Mouse (Mus musculus) lung, embryonic 14.5 days (tissue): ENCODE results near the gene Plac1. TPM values are rescaled to one million over a fixed set of nuclear protein-coding genes. Genes with fewer than 3 reads are reported as not detected.

ENCODE experiments used
- ATAC-seq: fragments of 200-750 bp; cut with Nextera tagmentation; 2 replicates; pipeline ENCODE4 v1.8.0; 2017; ENCODE audit warnings: mild to moderate bottlenecking, moderate TSS enrichment, moderate library complexity; ENCODE audit not compliant: insufficient read depth
- DNase-seq: peaks from one replicate; pipeline ENCODE4 v3.0.0-alpha.2; 2015
- H3K27ac ChIP-seq: fragments of 300-500 bp; sonication (generic); 2 replicates; pipeline ENCODE4 v1.5.1; 2014; ENCODE audit warnings: low read depth, mild to moderate bottlenecking, moderate library complexity
- H3K27me3 ChIP-seq: fragments of 300-500 bp; sonication (generic); 2 replicates; pipeline ENCODE4 v1.6.1; 2014; ENCODE audit warnings: low read length, control low read depth; ENCODE audit not compliant: insufficient read depth
- H3K36me3 ChIP-seq: fragments of 300-500 bp; sonication (generic); 2 replicates; pipeline ENCODE4 v1.6.1; 2014; ENCODE audit warnings: control low read depth; ENCODE audit not compliant: insufficient read depth
- H3K4me1 ChIP-seq: fragments of 300-500 bp; sonication (generic); 2 replicates; pipeline ENCODE4 v1.6.1; 2014; ENCODE audit warnings: antibody characterized with exemption, control low read depth; ENCODE audit not compliant: insufficient read depth
- H3K4me2 ChIP-seq: fragments of 300-500 bp; sonication (generic); 2 replicates; pipeline ENCODE4 v1.6.1; 2014; ENCODE audit warnings: mild to moderate bottlenecking
- H3K4me3 ChIP-seq: fragments of 300-500 bp; sonication (generic); 2 replicates; pipeline ENCODE4 v1.5.1; 2014; ENCODE audit warnings: low read depth, low read length
- H3K9ac ChIP-seq: fragments of 300-500 bp; sonication (generic); 2 replicates; pipeline ENCODE4 v1.6.1; 2014
- H3K9me3 ChIP-seq: fragments of 300-500 bp; sonication (generic); 2 replicates; pipeline ENCODE4 v1.6.1; 2016; ENCODE audit warnings: low read depth, low read length, control low read depth
- CTCF ChIP-seq: IDR thresholded peaks from 2 replicates; pipeline ENCODE4 v1.5.1; 2016; ENCODE audit warnings: antibody characterized with exemption, low read depth
- WGBS: fragments of 180-500 bp; shearing (Covaris S2); extraction: QIAGEN DNeasy Blood & Tissue Kit; methylation state at CpG from one replicate; pipeline ENCODE4 v1.1.7; 2014; 5-methylcytosine and 5-hydroxymethylcytosine counted together
- polyA plus RNA-seq: library from polyadenylated mRNA; unstranded; fragments of >200 nt; fragmentation: Nextera tagmentation; extraction: Ambion mirVana; gene quantifications from 2 replicates; pipeline ENCODE4 v1.2.1, GENCODE M21; 2014

The Plac1 gene
- polyA plus RNA-seq, 1 experiment from 2014 or later: 9.4 TPM

DNA sequence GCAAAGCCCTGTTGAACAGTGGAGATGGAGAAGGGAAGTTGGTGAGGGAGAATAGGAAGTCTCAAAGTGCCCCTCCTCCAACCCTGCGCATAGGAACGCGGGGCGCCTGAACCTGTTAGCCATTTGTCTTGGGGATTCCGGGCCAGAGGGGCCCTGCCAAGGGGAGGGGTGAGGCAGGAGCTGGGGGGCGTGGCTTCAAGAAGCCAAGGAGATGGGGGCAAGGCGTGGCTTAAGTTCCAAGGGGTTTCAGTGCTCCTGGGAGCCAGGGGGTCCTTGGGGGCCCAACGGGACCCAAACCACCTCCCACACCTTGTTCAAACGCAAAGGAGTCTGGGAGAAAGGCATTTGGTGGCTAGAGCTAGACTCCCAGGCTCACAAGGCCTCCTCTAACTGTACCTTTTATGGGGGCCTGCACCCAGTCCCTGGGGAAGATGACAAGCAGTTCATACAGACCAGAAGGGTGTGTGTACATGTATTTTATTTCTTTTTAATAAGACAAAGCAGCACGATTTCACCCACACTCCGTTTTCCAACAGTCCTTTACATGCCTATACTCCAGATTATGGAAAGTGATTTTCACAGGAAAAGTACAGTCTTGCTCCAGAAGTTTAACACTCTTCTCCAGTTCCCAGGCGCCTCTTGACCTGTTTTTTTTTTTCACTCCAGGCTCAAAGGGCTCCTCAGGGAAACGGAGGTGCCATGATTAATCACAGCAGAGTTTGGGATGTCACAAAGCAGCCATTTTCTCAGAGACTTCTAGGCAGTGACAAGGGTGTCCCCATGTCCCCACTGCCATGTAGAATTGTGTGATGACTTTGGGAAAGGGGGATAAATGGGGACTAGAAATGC, 187.0 kb downstream of the Plac1 start:
- Histone ChIP-seq H3K4me2 (peak overlapping the region; percentile 59), H3K9ac (no peak overlapping the region), H3K27ac (peak overlapping the region; percentile 79; the same call in 1 of the 2 replicates), H3K27me3 (no peaks in the 10 kb centered on the region), H3K4me1 (0 out of 2 replicates have a peak, but pooled peaks cover 3% of the 10 kb centered on the region), H3K36me3 (peaks cover 14% of the 10 kb centered on the region; the same call in 1 of the 2 replicates), H3K9me3 (no peaks in the 10 kb centered on the region), H3K4me3 (peak overlapping the region; percentile 57; the same call in 1 of the 2 replicates)
- peak; percentile 53 for ATAC-seq
- 10% methylated on average over 13 of the region's 13 CpGs for WGBS
- no peak for TF ChIP-seq CTCF
- DNase-seq: peak; percentile 84

DNA sequence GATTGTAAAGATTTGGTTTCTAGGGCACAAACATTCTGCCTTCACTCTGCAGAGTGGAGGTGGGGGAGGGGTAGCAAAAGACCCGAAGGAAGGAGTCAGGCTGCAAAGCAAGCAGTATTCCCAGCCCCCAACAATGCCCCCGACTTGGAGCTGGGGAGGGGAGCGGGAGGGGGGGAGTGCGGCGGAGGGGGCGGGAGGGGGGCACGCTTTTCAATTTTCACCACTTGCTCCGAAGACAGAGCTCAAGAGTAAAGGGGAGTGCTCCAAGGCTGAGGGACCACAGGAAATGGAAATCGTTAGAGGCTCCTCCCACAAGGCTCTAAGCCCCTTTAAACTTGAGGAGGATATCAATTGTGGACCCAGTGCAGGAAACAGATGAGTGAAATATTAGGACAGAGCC, 189.6 kb downstream of the Plac1 start:
- Histone ChIP-seq H3K36me3 (peaks cover 14% of the 10 kb centered on the region; the same call in 1 of the 2 replicates), H3K9ac (no peak overlapping the region), H3K27me3 (no peaks in the 10 kb centered on the region), H3K4me1 (0 out of 2 replicates have a peak, but pooled peaks cover 6% of the 10 kb centered on the region), H3K4me3 (no peak overlapping the region), H3K9me3 (no peaks in the 10 kb centered on the region), H3K27ac (peak overlapping the region; percentile 38; the same call in 1 of the 2 replicates), H3K4me2 (peak overlapping the region; percentile 55)
- no peak for TF ChIP-seq CTCF
- DNase-seq (peak; percentile 67), ATAC-seq (peak; percentile 4; the same call in 1 of the 2 replicates)
- WGBS: 15% methylated on average over 9 of the region's 9 CpGs

DNA sequence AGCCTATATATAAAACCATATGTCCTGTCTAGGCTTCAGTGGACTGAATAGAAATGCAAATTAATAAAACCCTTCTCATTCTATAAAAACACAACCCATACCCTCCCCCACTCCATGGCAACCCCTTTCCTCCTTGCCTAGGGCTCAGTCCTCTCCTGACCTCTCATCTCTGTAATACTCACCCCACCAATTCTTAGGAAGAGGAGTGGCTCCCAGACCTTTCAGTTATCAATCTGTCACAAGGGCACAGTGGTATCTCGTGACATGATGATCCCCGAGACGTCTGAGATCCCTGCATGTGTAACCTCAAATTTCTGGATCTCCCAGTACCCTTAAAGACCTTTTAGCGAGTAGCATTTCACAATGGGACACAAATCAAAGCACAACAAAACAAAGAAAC, 190.7 kb downstream of the Plac1 start:
- WGBS: 44% methylated on average over 4 of the region's 4 CpGs
- Histone ChIP-seq H3K27ac (no peak overlapping the region), H3K4me2 (no peak overlapping the region), H3K9me3 (no peaks in the 10 kb centered on the region), H3K4me1 (0 out of 2 replicates have a peak, but pooled peaks cover 6% of the 10 kb centered on the region), H3K4me3 (no peak overlapping the region), H3K36me3 (peaks cover 6% of the 10 kb centered on the region; the same call in 1 of the 2 replicates), H3K9ac (no peak overlapping the region), H3K27me3 (no peaks in the 10 kb centered on the region)
- TF ChIP-seq CTCF: no peak
- DNase-seq (no peak), ATAC-seq (no peak)

DNA sequence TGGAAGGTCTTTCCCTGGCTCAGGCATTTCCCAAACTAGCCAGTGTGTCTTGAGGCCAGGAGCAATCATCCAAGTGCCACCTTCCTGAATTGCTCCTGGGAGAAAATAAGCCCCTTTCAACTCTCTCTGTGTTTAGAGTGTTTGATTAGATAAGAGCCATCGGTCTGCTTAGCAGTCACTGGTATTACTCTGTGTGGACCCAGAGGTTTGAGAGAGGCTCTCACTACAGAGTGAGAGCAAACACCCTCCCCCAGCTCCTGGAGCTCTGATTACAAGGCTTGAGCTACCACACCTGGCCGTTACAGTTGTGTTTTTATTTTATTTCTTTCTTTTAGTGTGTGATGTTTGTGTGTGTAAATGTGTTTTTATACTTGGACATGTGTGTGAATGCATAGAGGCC, 193.0 kb downstream of the Plac1 start:
- peak; percentile 20 for DNase-seq
- WGBS: 14% methylated on average over 2 of the region's 2 CpGs
- no peak overlapping the region for H3K9ac ChIP-seq
- 0 out of 2 replicates have a peak, but pooled peaks cover 3% of the 10 kb centered on the region for H3K4me1 ChIP-seq
- ATAC-seq: peak; percentile 55; the same call in 1 of the 2 replicates
- H3K9me3 ChIP-seq: no peaks in the 10 kb centered on the region
- peak overlapping the region; percentile 81; the same call in 1 of the 2 replicates for H3K27ac ChIP-seq
- H3K36me3 ChIP-seq: no peaks in the 10 kb centered on the region
- no peak for TF ChIP-seq CTCF
- no peak overlapping the region for H3K4me3 ChIP-seq
- no peaks in the 10 kb centered on the region for H3K27me3 ChIP-seq
- H3K4me2 ChIP-seq: no peak overlapping the region

DNA sequence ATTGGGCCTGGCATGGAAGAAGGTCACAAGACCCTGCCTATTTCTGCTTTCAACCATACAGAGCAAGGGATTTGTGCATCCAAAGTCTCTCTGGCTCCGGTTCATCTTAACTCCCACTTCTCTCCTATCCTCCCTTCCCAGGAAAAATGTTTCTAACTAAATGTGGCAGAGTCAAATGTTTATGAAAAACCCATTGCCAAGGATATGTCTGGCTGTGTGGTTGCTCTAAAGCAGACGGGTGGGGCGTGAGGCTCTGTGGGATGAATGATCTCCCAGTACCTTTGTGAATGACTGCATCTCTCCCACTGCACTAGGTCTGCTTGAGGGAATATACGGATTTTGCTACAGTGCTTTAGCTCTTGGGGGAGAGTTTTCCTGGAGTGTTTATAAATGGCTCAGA, 193.9 kb downstream of the Plac1 start:
- Histone ChIP-seq H3K9ac (no peak overlapping the region), H3K4me3 (no peak overlapping the region), H3K27ac (peak overlapping the region; percentile 81), H3K9me3 (no peaks in the 10 kb centered on the region), H3K4me1 (0 out of 2 replicates have a peak, but pooled peaks cover 3% of the 10 kb centered on the region), H3K36me3 (no peaks in the 10 kb centered on the region), H3K4me2 (peak overlapping the region; percentile 21), H3K27me3 (no peaks in the 10 kb centered on the region)
- ATAC-seq (peak; percentile 31; the same call in 1 of the 2 replicates), DNase-seq (peak; percentile 26)
- no peak for TF ChIP-seq CTCF
- 34% methylated on average over 4 of the region's 4 CpGs for WGBS

DNA sequence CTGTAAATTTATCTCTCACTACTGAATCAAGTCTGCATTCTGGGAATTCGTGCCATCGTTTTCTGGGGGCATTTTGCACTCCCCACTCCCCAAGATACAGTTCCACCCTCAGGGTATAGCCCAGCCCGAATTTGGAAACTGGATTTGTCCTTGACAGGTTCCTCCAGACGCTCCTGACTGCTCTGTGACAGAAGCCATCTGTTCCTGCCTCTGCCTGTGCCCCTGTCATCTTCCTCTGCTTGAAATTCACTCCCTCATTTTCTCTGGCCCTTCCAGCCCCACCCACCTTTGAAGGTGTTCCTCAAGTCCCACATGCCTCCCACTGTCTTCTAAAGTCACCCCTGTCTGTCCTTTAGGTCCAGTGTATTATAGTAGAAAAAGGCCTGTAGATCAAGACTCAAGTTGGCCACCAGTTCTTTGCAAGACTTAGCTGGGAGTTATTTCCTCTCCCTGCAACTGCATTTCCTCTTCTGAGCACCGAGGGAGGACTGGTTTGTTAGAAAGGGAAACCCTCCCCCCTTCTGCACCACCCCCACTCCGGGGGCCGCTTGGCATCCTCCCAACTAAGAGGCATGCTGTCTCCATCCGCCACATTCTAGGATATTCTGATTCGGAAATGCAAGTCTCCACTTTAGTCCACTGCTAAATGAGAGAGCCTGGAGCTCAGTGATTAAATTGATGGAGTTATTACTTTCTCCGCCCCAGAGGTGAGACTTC, 194.6 kb downstream of the Plac1 start:
- no peak for TF ChIP-seq CTCF
- peak overlapping the region; percentile 21 for H3K4me2 ChIP-seq
- DNase-seq (peak; percentile 82), ATAC-seq (peak; percentile 76)
- H3K4me3 ChIP-seq: no peak overlapping the region
- peak overlapping the region; percentile 81 for H3K27ac ChIP-seq
- H3K9ac ChIP-seq: no peak overlapping the region
- H3K4me1 ChIP-seq: 0 out of 2 replicates have a peak, but pooled peaks cover 3% of the 10 kb centered on the region
- no peaks in the 10 kb centered on the region for H3K27me3 ChIP-seq
- WGBS: 15% methylated on average over 10 of the region's 10 CpGs
- H3K9me3 ChIP-seq: no peaks in the 10 kb centered on the region
- no peaks in the 10 kb centered on the region for H3K36me3 ChIP-seq

DNA sequence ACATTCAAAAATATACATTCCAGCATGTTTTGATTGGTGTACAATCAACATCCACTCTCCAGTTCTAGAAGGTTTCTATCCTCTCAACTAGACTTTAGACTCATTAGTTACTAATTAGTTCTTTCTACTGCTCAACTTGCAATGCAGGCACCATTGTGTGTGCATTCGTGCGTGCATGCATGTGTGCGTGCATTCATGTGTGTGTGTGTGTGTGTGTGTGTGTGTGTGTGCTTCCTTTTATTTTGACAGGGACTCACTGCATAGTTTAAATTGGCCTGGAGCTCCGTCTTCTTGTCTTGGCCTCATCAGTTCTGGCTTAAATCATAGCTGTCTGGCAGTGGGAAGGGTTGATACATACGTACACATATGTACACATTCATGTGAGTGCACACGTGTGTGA, 198.9 kb downstream of the Plac1 start:
- DNase-seq (no peak), ATAC-seq (no peak)
- no peaks in the 10 kb centered on the region for H3K9me3 ChIP-seq
- H3K4me2 ChIP-seq: no peak overlapping the region
- no peak for TF ChIP-seq CTCF
- H3K4me1 ChIP-seq: 0 out of 2 replicates have a peak, but pooled peaks cover 3% of the 10 kb centered on the region
- no peak overlapping the region for H3K4me3 ChIP-seq
- H3K9ac ChIP-seq: no peak overlapping the region
- H3K27me3 ChIP-seq: no peaks in the 10 kb centered on the region
- H3K36me3 ChIP-seq: no peaks in the 10 kb centered on the region
- H3K27ac ChIP-seq: no peak overlapping the region
- 79% methylated on average over 6 of the region's 6 CpGs for WGBS
